Mouse (Mus musculus): ENCODE measurements around the gene Hbq1b.

Gene Hbq1b

DNA sequence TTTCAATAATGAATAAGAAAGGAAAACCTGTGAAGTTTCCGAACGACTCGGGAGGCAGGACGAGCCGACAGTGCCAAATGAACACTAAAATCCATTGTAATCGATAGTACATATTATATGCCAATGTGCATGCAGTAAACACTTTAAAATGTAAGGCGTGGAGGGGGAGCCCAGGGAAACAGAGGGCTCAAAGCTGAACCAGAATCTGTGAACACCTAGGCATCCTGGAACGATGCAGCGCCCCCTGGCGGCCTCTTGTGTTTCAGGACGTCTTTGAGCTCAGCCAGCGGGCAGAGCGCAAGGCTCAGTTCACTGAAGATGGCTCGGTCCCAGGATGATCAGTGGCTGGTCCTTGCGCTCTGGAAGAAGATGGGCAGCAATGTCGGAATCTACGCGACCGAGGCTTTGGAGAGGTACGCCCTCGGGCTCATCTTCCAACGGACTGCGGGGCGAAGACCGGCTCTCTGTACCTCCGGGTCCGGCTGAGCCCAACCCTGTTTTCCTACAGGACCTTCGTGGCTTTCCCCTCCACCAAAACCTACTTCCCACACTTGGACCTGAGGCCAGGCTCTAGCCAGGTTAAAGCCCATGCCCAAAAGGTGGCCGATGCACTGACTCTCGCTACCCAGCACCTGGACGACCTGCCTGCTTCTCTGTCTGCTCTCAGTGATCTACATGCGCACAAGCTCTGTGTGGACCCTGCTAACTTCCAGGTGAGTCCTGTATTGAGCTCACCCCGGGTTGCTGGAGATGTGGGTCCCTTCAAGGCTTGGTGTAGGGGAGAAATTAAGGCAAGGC, at the start of gene Hbq1b:
TSS of gene Hbq1b (plus strand) at position 271 of the 798 bp plus-strand sequence.
- DNase-seq (ENCODE audit: low read depth, low spot score), result peak; percentile 78

DNA sequence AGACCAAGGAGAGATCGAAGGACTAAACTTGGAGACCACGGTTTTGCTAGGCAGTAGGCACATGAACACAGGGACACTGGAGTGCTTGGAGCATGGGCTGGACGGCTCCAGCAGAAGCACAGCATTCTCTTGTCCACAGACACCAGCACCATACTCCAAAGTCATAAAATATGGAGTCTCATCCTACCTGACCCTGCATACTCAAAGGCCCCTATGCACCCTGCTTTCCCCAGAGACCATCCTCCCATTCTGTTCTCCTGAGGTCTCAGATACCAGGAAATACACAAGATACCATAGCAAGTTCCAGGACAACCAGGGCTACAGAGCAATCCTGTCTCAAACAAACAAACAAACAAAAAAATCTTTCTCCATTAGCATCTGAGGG, 49.4 kb upstream of the Hbq1b start:
- DNase-seq (ENCODE audit: low read depth, low spot score), result no peak

DNA sequence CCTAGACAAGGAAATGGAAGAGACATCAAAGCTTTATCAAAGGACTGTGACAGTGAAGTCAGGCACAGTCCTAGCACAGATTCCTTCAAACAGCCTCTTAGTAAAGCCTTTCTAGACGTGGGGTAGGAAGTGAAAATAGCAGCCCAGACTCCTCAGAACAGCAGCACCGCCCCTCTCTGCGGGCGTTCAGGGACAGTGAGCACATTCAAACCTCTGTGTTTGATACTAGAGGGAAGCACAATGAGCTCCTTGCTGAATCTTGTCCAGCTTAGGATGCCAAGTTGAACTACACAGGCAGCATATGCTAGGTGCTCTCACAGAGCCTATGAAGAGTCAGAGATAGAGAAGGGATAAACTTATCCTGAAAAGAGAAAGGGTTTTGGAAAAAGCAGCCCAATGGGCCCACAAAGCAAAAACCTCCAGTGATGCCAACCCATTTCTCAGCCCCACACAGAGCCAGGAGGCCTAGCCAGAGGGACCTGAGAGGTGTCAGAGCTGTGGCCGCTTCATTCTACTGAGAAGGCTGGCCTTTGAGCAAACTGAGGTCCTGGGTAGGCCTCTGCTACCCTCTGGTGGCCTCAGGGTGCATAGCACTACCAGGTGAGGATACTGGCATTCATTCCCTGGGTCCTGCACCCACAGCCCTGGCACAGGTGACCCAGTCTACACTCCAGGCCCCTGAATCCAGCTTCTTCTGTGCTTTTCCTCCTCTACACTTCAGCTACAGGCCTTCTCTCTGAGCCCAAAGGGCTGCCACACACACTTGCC, 48.5 kb upstream of the Hbq1b start:
- DNase-seq (ENCODE audit: low read depth, low spot score), result peak; percentile 66

DNA sequence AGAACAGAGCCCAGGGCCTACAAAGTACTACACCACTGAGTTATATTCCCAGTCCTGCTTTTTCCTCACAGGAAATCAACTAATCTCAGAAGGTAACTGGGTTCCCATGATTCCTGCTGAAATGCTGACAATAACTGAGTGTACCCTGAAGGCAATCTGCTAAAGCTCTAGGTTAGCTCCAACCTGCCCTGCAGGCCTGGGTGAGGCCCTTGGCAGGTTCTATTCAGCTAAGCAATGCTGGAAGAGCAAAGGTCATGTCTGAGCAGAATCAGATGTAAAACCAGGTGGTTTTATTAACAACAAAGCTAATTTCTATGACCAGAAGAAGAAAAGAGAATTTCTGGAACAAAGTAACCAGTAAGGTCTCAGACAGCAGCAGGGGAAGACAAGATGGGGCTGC, 45.4 kb upstream of the Hbq1b start:
- no peak for DNase-seq (ENCODE audit: low read depth, low spot score)

DNA sequence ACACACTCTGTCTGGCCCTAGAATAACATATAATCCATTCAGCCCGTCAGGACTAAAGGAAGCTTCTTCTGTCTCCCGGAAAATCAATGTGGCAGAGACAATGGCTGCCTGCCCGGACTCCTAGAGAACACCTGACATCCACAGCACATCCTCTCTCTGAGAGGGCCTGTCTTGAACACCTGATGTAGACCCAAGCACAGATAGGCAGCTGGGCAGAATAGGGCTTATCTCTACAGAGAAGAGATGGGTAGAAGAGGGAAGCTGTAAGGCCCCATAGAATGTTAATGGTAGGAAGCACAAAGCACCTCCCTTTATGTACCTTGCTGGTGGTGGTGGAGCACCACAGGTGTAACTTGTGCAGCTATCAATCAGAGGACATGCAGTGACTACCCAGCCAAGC, 44.6 kb upstream of the Hbq1b start:
- DNase-seq (ENCODE audit: low read depth, low spot score), result no peak

DNA sequence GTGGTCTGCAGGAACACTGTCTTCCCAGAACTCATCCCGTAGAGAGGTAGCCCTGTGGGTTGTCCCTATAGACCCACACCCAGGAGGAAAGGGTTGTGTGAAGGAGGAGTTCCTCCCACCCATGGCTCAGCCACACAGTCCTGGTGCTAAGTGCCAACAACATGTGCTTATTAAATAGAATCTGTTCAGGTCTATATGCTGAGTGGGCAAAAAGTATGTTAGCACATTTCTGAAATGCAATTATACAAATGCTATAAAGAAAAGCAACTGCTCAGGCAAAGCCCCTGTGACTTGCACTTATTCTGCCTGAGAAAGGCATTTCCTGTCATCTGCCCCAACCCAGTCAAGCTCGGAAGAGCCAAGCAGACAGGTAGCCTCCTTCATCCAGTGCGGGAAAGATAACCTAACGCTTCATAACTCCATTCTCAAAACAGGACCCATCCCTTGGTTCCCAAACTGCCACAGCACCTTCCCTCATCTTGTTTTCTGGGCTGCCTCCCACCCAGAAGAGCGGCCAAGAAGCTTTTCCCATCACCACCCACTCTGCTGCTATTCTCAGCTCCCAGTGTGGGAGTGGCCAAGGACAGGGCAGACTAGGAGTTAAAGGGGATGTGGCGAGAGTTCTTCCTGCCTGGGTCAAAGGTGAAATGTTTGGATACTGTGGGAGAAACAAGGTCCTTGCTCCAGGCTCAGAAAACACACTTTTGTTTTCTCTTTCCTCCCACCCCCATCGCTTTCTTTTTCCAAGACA, 43.4 kb upstream of the Hbq1b start:
- no peak for DNase-seq (ENCODE audit: low read depth, low spot score)

DNA sequence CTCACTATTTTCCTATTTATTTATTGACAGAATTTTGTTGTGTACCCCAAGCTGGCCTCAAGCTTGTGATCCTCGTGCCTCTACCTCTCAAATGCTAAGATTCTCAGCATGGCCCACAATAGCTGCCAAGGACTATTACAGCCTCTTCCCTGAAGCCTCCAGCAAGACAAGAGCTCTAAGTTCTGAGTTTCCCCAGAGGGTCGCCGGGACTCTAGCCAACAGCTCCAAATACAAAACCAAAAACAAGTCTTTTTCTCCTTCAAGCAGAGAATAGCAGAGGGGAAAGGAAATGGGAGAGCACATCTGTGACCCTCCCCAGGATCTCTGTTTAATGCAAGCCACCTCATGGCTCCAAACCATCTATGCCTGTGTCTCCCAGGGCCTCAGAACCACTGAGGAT, 42.7 kb upstream of the Hbq1b start:
- DNase-seq (ENCODE audit: low read depth, low spot score), result no peak

DNA sequence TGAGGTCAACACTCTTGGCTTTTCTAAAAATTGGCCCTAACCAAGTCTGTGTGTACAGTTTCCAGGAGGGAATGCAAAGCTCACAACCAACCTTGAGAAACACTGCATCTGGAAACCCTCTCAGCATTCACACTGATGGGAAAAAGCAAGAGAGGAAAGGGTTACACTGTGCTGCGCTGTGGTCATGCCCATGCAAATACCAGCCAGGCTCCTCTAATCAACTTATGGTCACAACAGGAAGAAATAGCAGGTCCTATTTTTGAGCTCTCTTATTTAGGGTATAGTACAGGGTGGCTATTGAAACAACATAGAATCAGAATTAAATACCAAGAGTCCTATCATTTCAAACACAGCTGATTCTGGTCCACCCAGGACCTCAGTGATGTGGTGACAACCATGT, 42.1 kb upstream of the Hbq1b start:
- no peak for DNase-seq (ENCODE audit: low read depth, low spot score)

DNA sequence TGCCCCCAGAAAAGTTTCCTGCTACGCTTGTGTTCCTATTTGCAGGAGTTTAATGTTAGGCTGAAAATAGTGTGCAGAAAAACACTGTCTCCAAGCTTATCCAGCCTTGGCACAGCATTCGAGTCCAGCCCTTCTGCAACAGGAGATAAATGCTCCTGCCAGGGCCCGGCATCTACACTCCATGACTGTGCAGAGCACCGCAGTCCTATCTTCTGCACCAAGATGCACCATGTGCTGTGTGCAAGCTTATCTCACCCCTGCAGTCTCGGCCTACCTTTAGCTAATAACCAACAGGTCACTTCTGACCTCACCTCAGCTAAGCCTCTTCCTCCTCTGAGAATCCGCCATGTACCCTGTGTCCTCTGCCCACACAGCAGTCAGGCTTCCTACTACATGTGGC, 41.2 kb upstream of the Hbq1b start:
- DNase-seq (ENCODE audit: low read depth, low spot score), result no peak

DNA sequence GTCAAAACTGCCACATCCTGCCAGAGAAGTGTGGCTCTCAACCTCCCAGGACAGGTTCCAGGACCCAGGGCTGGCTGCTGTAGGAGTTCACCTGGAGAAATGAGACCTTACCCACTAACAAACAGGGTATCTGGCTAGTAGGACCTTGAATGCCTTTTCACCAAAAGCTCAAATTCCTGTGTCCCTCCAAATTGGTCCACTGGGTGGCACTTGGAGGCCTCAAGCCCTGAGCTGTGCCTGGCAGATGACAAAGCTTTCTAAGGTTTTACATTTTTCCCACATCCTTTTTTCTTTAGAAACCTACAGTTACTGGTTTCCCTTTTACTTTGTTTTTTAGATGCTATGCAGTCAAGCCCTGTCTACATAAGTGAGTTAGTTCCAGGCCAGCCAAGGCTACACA, 39.7 kb upstream of the Hbq1b start:
- no peak for DNase-seq (ENCODE audit: low read depth, low spot score)

DNA sequence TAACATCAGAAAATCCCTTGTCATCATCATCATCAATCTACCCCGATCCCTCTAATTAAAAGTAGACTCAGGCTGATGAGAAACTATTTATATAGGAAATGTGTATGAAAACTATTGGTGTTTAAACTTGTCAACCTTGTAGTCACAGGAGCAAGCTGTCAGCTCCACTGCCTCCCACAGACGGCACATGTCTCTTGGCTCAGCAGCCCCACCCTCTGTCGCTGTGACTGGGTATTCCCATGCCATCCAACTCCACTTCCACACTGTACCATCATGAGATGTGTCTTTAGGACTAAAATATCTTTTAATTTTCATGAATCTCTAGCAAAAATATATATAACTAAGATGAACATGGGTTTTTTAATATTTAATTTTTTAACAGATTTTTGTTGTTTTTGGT, 38.4 kb upstream of the Hbq1b start:
- DNase-seq (ENCODE audit: low read depth, low spot score), result no peak

DNA sequence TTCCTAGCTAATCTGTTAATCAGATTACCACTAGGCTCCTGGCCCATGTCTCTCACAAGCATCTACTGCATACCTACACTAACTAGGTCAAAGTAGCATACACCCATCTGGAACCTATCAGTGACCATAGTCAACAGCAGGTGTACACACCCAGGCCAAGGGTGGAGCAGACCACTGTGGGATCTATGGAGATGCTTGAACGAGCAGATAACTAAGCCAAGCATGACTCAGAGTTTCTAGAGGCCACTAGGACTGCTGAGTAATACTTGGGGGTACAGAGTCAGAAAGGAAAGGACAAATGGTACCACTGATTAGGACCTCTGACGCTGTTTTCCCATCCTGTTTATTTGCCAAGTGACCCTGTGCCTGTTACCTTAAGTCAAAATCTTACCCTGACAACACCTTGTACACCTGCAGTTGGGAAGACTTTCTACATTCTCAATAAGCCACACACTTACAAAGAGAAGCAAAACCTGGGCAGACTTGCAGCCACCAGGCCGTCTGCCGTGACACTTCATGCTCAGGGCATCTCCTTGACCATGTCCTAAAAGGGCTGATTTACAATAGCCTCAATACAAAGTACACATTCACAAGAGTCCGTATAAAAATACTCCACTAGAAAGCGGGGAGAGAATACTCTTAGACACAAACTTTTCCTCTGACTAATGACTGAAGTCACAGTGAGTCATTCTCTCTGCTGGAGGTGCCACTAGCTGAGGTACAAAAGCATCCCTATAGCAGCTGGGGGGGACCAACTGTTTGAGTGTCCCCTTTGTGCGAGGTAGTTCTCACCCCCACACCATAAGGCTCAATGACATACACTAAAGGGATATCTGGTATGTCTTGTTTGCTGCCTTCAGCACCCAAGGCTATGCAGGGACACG, 35.6 kb upstream of the Hbq1b start:
- DNase-seq (ENCODE audit: low read depth, low spot score), result no peak

DNA sequence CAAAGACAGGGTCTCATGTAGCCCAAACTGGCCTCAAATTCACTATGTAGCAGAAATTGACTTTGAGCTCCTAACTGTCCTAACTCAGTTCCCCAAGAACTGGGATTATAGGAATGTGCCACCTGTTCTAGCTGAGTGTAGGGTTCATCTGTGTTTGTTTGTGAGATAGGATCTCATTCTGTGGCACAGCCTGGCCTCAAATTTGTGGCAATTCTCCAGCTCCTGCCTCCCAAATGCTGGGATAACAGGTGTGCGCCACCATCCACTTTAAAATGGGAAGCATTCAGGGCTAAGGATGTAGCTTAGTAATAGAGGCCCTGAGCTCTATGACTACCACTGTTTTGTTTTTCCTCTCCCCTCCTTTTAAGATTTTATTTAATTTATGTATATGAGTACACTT, 33.6 kb upstream of the Hbq1b start:
- DNase-seq (ENCODE audit: low read depth, low spot score), result no peak

DNA sequence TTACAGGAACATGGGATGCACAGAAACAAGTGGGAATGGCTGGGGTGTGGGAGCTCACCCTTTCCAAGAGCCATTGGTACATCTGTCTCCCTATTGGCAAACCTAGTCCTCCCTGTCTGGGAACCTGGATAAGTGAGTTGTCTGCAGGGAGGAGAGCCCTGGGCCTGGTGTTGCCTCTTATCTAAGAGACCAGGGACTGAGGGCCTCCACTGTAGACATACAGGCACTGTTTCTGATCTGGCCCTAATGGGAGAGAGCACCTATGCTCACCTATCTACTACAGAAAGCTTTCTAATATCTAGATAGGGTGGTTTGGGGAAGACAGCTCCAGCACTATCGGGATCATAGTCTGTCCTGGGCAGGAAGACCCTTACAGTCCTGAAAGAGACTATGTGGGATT, 30.6 kb upstream of the Hbq1b start:
- DNase-seq (ENCODE audit: low read depth, low spot score), result no peak

DNA sequence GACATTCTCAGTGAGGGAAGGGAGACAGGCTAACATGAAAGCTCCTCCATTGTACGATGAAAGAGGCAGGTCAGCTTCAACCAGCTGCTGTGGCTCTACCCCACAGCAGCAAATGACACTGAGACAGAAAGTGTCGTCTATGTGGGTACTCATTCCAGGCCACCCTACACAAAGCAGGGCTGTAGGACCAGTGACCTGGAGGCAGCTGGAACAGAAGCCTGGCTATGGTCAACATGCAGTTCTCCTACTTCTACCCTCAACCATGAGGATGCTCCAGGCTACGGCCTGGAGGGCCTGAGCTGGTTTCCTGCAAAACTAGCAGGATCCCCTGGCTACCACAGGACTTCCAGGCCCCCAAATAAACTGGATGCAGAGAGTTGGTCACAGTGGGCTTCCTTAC, 30.2 kb upstream of the Hbq1b start:
- DNase-seq (ENCODE audit: low read depth, low spot score), result no peak

DNA sequence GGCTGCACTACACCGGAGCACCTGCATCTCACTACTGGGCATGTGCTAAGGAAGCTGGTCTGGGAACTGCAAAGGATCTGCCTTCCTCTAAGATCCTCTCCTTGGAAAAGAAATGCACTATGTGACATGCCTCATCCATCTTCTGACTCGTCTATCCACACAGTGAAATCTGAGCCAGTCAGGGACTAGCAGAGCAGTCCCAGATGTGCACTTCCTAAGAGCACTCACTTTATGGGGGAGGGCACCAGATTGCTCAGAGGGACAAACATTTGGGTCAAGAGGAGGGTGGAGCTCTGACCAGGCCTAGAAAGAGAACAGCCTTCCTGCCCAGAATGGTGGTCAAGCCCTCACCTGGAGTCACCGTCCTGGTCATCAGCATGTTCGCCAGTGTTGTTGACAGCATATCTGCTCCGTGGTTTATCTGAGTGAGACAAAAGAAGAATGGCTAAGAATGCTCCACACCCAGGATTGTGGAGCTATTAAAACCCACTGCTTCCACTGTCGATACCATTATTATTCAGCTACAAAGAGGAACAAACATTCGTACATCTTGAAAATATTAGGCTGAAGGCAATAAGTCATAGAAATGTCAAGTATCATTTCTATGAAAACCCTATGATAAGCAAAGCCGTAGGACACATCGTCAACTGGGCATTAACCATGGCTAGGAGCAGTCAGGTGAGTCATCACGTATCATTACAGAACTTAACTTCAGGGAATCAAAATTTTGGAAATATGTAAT, 23.9 kb upstream of the Hbq1b start:
- DNase-seq (ENCODE audit: low read depth, low spot score), result peak; percentile 73

DNA sequence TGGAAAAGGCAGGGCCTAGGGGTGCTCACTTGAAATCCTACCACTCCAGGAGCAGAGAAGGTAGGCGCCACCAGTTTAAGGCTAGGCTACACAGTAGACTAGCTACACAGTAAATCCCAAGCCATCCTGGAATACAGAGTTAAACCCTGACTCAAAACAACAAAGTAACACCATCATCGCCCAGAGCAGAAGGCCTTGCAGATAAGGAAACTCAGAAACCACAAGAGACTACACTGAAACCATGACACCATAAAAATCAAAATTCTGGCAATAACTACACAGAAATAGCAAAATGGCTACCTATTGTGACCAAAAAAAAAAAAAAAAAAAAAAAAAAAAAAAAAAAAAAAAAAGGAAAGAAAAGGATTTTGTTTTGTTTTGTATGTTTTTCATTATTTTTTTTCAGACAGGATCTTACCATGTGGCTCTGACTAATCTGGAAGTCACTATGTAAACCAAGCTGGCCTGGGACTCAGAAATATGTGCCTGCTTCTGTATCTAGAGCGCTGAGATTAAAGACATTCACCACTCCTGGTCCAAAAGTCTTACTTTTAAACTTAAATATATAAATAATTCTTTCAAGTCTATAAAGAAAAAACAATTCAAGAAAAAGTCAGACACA, 21.5 kb upstream of the Hbq1b start:
- DNase-seq (ENCODE audit: low read depth, low spot score), result no peak

DNA sequence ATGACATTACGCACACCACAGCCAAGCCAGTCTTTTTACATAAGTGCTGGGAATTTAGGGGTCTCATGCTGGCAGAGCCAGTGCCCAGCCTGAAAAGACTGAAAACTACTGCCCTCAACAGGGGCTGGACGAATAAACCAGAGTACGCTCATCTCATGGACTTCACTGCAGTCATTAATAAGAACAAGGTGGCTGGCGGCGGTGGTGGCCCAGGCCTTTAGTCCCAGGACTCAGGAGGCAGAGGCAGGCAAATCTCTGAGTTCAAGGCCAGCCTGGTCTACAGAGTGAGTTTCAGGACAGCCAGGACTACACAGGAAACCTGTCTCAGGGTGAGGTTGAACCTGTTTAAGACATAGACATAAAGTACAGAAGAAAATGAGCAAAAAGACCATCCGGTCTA, 20.6 kb upstream of the Hbq1b start:
- no peak for DNase-seq (ENCODE audit: low read depth, low spot score)

DNA sequence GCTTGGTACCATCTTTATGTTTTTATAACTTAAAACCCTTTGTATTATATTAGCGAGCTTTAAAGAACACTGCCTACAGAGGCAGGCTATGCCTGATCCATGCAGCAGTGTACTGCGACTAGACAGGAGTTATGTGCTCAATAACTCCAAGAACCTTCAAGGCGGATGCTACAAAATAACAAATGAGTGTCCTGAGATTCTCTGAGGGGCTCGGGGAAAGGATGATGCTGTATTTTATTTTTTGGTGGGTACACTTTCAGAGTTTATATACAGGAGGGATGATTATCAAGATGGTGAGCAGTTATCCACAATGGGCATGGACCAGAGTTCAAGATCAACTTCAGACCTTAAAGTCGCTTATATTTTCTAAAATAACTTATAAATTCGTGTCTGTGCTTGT, 20.0 kb upstream of the Hbq1b start:
- DNase-seq (ENCODE audit: low read depth, low spot score), result no peak

DNA sequence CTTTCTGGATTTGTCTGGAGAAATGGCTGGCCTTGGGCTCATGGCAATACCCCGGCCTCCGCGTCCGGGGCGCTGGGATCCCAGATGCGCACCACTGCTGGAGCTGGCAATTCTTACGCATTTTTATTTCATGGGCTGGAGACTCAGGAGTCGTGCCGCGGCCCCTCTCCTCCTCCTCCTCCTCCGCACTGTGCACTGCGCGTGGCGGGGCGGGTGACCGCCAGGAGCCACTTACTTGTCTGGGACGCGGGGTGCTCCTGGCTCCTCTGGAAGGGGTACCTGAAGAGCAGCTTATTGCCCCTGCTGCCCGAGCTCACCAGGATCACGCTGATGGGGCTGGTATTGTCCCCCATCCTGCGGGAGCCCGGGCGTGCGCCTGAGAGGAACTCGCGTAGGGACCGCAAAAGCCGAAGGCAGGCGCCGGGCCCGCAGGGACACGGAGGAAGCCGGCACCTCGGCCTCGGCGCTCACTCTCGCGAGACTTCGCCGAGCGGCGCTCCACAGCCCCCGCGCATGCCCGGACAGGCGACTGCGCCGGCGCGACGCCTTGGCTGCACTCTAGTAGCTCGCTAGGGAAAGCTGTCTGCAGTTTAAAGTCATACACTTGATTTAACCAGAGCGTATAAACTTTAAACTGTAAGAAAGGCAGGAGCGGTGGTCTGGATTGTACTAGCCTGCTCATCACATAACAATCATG, 19.4 kb upstream of the Hbq1b start, which contains the start of gene Nprl3:
TSS of gene Nprl3 (minus strand) at position 520 of the 697 bp plus-strand sequence.
- peak; percentile 96 for DNase-seq (ENCODE audit: low read depth, low spot score)
